Mouse (Mus musculus): Measurements from ENCODE around the gene Cul7.

Cul7 gene

GRCm38 (mm10) chr17:46619683-46620357 is 30.3 kb upstream of the Cul7 start:
- ChIA-PET POLR2A (interaction anchor here in 2 of 4 experiments (0.6 to 5.2 kb wide), 11 partner anchors 10 to 163 kb away, joined by 3 to 35 read pairs (median 4); partner anchors contain the start of genes Ptk7 (in 2 of the 2), 2310039H08Rik (in 1 of the 2), Ppp2r5d (in 1 of the 2) and Rpl7l1 (in 1 of the 2)), CTCF (interaction anchor here in 2 of 4 experiments (0.6 to 1.6 kb wide), 2 partner anchors 13 to 94 kb away, joined by 5 to 8 read pairs; no protein-coding TSS in a partner anchor)

- POLR2A ChIA-PET, result interaction anchor here in 3 of 4 experiments (0.6 to 5.2 kb wide), 12 partner anchors 9 to 706 kb away, joined by 3 to 35 read pairs (median 4); partner anchors contain the start of genes 2310039H08Rik (in 1 of the 3), Ppp2r5d (in 1 of the 3) and Ptk7 (in 1 of the 3)
- CTCF ChIA-PET, result interaction anchor here in 2 of 4 experiments (0.5 to 1.6 kb wide), 3 partner anchors 20 to 96 kb away, joined by 3 to 8 read pairs (median 3); no protein-coding TSS in a partner anchor
Observed at GRCm38 (mm10) chr17:46621324-46621723, 28.8 kb upstream of the Cul7 start.

GRCm38 (mm10) chr17:46622269-46622668 is 27.9 kb upstream of the Cul7 start:
- POLR2A ChIA-PET, result interaction anchor here in 3 of 4 experiments (0.9 to 2.5 kb wide), 7 partner anchors 8 to 42 kb away, joined by 3 to 12 read pairs (median 3); partner anchors contain the start of gene Cul7 (in 1 of the 3)

DNA sequence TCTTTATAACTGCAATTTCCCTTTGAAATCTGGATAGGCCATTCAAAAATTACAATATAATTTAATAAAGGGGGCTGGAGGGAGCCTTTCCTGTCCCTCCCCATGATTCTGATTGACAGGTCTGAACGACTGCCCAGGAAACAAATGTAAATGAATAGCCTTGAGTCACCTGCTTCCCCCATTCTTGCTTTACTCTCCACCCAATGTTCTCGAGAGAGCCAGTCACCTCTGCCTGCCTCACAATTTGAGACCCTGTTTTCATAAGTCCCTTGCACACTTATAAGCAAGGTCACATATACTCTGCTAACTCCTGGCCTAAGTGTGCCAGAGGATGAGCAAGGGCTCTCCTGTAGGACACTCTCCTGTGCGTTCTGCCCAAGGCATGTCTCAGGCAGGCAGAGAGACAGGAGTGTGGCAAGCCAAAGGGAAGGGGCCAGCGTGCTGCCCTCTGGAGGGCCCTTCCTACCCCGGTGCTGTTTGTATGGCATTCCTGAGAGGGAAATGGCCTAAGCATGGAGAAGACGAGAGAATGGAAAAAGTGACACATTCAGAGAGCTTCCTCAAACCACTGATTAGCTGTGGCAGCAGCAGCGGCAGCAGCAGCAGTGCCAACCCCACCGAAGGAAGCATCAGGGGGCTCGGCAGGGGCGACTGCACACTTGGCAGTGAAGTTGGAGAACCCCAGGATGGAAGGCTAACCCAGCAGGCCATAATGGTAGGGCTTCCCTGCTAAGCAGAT is 26.1 kb upstream of the Cul7 start:
- POLR2A ChIA-PET, result interaction anchor here in 3 of 4 experiments (0.7 to 2.5 kb wide), 17 partner anchors 9 to 222 kb away, joined by 3 to 12 read pairs (median 4); partner anchors contain the start of genes Ppp2r5d (in 2 of the 3) and Cul7 (in 1 of the 3)
- CTCF ChIA-PET, result interaction anchor here in 2 of 4 experiments (0.9 to 1.4 kb wide), 4 partner anchors 13 to 56 kb away, joined by 3 read pairs; partner anchors contain the start of gene Klhdc3 (in 1 of the 2)

More at GRCm38 (mm10) chr17:46622269-46622668, 27.9 kb upstream of the Cul7 start:
- CTCF ChIA-PET, result interaction anchor here in 1 of 4 experiments (0.6 kb wide), 2 partner anchors 356 to 478 kb away, joined by 3 to 4 read pairs; no protein-coding TSS in a partner anchor

DNA sequence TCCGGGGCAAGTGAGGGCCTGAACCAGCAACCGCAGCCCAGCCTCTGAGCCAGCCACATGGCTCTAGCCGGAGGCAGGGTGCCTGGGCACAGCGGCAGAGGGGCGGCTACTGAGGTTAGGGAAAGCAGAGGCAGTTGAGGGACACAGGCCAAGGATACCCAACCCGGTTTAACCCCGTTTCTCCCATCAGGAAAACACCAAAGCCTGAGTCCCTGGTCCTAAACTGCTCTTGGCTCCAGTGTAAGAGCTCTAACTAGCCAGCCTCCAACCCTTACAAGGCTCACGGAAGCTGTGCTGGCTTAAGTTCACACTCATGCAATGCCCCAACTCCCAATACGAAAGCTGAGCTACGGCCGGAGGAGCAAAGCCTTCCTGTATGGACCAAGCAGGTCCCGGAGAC is 25.5 kb upstream of the Cul7 start:
- ChIA-PET POLR2A (interaction anchor here in 3 of 4 experiments (0.8 to 2.1 kb wide), 11 partner anchors 9 to 210 kb away, joined by 3 to 8 read pairs (median 4); partner anchors contain the start of gene Ppp2r5d (in 2 of the 3)), CTCF (interaction anchor here in 1 of 4 experiments (0.6 to 1.1 kb wide), 4 partner anchors 15 to 76 kb away, joined by 3 read pairs; partner anchors contain the start of gene Klhdc3)

GRCm38 (mm10) chr17:46627409-46627808 is 22.7 kb upstream of the Cul7 start:
- POLR2A ChIA-PET, result interaction anchor here in 3 of 4 experiments (0.6 to 1.7 kb wide), 6 partner anchors 10 to 143 kb away, joined by 3 to 7 read pairs (median 4); no protein-coding TSS in a partner anchor

GRCm38 (mm10) chr17:46628471-46628790 is 21.7 kb upstream of the Cul7 start:
- CTCF ChIA-PET, result interaction anchor here in 3 of 4 experiments (0.6 to 1.4 kb wide), 5 partner anchors 9 to 35 kb away, joined by 3 to 5 read pairs (median 3); partner anchors contain the start of genes Klc4 (in 1 of the 3) and Mrpl2 (in 1 of the 3)
- POLR2A ChIA-PET, result interaction anchor here in 3 of 4 experiments (0.8 to 4.1 kb wide), 24 partner anchors 9 to 262 kb away, joined by 3 to 35 read pairs (median 6); partner anchors contain the start of genes Klc4 (in 2 of the 3), Mrpl2 (in 2 of the 3), Cnpy3 (in 1 of the 3) and Tbcc (in 1 of the 3)

More at GRCm38 (mm10) chr17:46627409-46627808, 22.7 kb upstream of the Cul7 start:
- CTCF ChIA-PET, result interaction anchor here in 2 of 4 experiments (0.6 to 1.3 kb wide), 2 partner anchors 10 to 181 kb away, joined by 4 to 5 read pairs; no protein-coding TSS in a partner anchor

- ChIA-PET CTCF (interaction anchor here (0.5 to 1.6 kb wide), 29 partner anchors 8 to 1102 kb away, joined by 3 to 10 read pairs (median 4); partner anchors contain the start of genes Cul9 (in 1 of the 4), Gnmt (in 1 of the 4), Klc4 (in 1 of the 4) and Mrpl2 (in 1 of the 4)), POLR2A (interaction anchor here in 3 of 4 experiments (0.6 to 4.1 kb wide), 49 partner anchors 10 to 789 kb away, joined by 3 to 35 read pairs (median 4); partner anchors contain the start of genes Klc4 (in 2 of the 3), Mrpl2 (in 2 of the 3), Ppp2r5d (in 2 of the 3) and Abcc10 (in 1 of the 3))
Observed at GRCm38 (mm10) chr17:46628791-46629684, 21.1 kb upstream of the Cul7 start, which contains the start of gene Ptk7. Gene Ptk7 (minus strand): TSS chr17:46629504.

- ChIA-PET POLR2A (interaction anchor here in 3 of 4 experiments (0.6 to 4.1 kb wide), 47 partner anchors 8 to 862 kb away, joined by 3 to 35 read pairs (median 4); partner anchors contain the start of genes Klc4 (in 2 of the 3), Mrpl2 (in 2 of the 3), Ppp2r5d (in 2 of the 3) and Abcc10 (in 1 of the 3)), CTCF (interaction anchor here in 3 of 4 experiments (0.5 to 1.6 kb wide), 21 partner anchors 7 to 1101 kb away, joined by 3 to 10 read pairs (median 4); partner anchors contain the start of genes Cul9 (in 1 of the 3), Gnmt (in 1 of the 3), Klc4 (in 1 of the 3) and Mrpl2 (in 1 of the 3))
Observed at GRCm38 (mm10) chr17:46629685-46630441, 20.3 kb upstream of the Cul7 start.

- ChIA-PET POLR2A (interaction anchor here (0.6 to 2.8 kb wide), 23 partner anchors 8 to 1321 kb away, joined by 3 to 17 read pairs (median 4); partner anchors contain the start of genes Klc4 (in 2 of the 4), Mrpl2 (in 2 of the 4), Dnph1 (in 1 of the 4) and Ppp2r5d (in 1 of the 4)), CTCF (interaction anchor here (0.6 to 1.8 kb wide), 42 partner anchors 8 to 691 kb away, joined by 3 to 9 read pairs (median 4); partner anchors contain the start of genes Ptk7 (in 2 of the 4), Klc4 (in 1 of the 4), Klhdc3 (in 1 of the 4) and Mrpl2 (in 1 of the 4))
Observed at GRCm38 (mm10) chr17:46636831-46637523, 13.2 kb upstream of the Cul7 start.

DNA sequence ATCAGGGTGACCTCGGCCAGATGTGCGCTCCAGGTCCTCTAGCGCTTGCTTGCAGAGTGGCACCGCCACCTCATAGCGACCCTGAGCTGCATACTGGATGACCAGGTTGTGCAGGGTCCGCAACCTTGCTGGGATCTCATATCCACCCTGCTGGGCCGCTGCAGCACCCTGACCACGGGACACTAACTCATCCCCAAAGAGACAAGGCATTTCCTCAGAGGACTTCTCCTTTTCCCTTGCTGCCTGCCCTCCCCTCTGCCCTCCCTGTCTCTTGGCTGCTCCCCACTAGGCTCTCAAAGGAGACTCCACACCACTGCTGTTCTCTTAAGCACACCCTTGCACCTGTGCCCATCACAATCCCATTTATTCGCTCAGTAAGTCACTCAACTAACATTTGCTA is 10.2 kb upstream of the Cul7 start:
- POLR2A ChIA-PET, result interaction anchor here in 2 of 4 experiments (0.6 to 1.2 kb wide), 2 partner anchors 9 to 39 kb away, joined by 3 read pairs; partner anchors contain the start of gene Mea1 (in 1 of the 2)
- CTCF ChIA-PET, result interaction anchor here in 1 of 4 experiments (0.7 kb wide), 1 partner anchor 26 kb away, joined by 3 read pairs; no protein-coding TSS in a partner anchor

DNA sequence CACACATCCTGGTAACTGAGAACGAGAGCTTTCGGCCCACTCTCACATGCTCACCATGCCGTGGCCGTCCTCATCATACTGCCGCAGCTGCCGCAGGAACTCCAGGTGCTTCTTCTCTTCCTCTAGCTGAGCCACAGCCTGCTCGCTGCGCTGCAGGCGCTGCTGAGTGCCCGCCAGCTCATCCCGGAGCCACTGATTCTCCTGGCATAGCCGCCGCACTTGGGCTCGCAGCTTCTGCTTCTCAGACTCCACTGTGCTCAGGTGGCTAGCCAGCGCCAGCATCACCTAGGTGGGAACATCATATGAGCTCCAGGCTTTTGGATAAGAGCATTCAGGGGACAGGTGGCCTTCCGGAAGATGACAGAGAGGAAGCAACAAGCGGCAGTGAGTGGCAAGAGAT is 8.1 kb upstream of the Cul7 start:
- ChIA-PET CTCF (interaction anchor here in 1 of 4 experiments (0.9 kb wide), 2 partner anchors 31 to 41 kb away, joined by 3 read pairs; no protein-coding TSS in a partner anchor), POLR2A (interaction anchor here (0.6 to 1.6 kb wide), 9 partner anchors 8 to 860 kb away, joined by 3 to 5 read pairs (median 4); partner anchors contain the start of genes Cul7 (in 1 of the 4), Ppp2r5d (in 1 of the 4) and Taf8 (in 1 of the 4))

GRCm38 (mm10) chr17:46644152-46644805 is 5.9 kb upstream of the Cul7 start:
- POLR2A ChIA-PET, result interaction anchor here in 3 of 4 experiments (0.7 to 3.2 kb wide), 20 partner anchors 8 to 1060 kb away, joined by 3 to 21 read pairs (median 4); partner anchors contain the start of genes Ppp2r5d (in 2 of the 3), Ptk7 (in 2 of the 3), Klhdc3 (in 1 of the 3) and Rrp36 (in 1 of the 3)
- CTCF ChIA-PET, result interaction anchor here (0.6 to 2.2 kb wide), 9 partner anchors 8 to 119 kb away, joined by 3 to 14 read pairs (median 3); no protein-coding TSS in a partner anchor

Data from embryonic stem cell, embryonic (primary cell).